Mouse (Mus musculus): ENCODE measurements around the gene Meaf6. TPM values are rescaled to one million over a fixed set of nuclear protein-coding genes. Genes with fewer than 3 reads are reported as not detected.

The Meaf6 gene
- polyA plus RNA-seq, 1 experiment from 2014 or later: 49.3 TPM

Other genes starting within 250 kb of the Meaf6 start
- gene Yrdc, start 234.5 kb upstream of the Meaf6 start, polyA plus RNA-seq (2015; fragmentation: Nextera tagmentation; extraction: Ambion mirVana): 32.1 and 40.1 TPM in 2 replicates
- gene 1110065P20Rik, start 233.9 kb upstream of the Meaf6 start, polyA plus RNA-seq (2015; fragmentation: Nextera tagmentation; extraction: Ambion mirVana): 51.9 and 55.7 TPM in 2 replicates
- 0.25 and 0.52 TPM in 2 replicates for gene Maneal, start 223.0 kb upstream of the Meaf6 start, polyA plus RNA-seq (2015; fragmentation: Nextera tagmentation; extraction: Ambion mirVana)
- gene Epha10, start 204.2 kb upstream of the Meaf6 start, polyA plus RNA-seq (2015; fragmentation: Nextera tagmentation; extraction: Ambion mirVana): 0.05 and 0.08 TPM in 2 replicates
- 13.8 and 16.6 TPM in 2 replicates for gene 9930104L06Rik, start 148.1 kb upstream of the Meaf6 start, polyA plus RNA-seq (2015; fragmentation: Nextera tagmentation; extraction: Ambion mirVana)
- gene Cdca8, start 145.8 kb upstream of the Meaf6 start, polyA plus RNA-seq (2015; fragmentation: Nextera tagmentation; extraction: Ambion mirVana): 95.9 and 97.8 TPM in 2 replicates
- gene Rspo1, start 98.7 kb upstream of the Meaf6 start, polyA plus RNA-seq (2015; fragmentation: Nextera tagmentation; extraction: Ambion mirVana): 1.7 and 2.4 TPM in 2 replicates
- 78.4 and 84.7 TPM in 2 replicates for gene Gnl2, start 68.5 kb upstream of the Meaf6 start, polyA plus RNA-seq (2015; fragmentation: Nextera tagmentation; extraction: Ambion mirVana)
- gene Dnali1, start 19.4 kb upstream of the Meaf6 start, polyA plus RNA-seq (2015; fragmentation: Nextera tagmentation; extraction: Ambion mirVana): 0.13 TPM in 1 of 2 replicates, not detected in the other
- gene Snip1, start 18.5 kb upstream of the Meaf6 start, polyA plus RNA-seq (2015; fragmentation: Nextera tagmentation; extraction: Ambion mirVana): 30.5 and 31.0 TPM in 2 replicates
- gene Zc3h12a, start 42.7 kb downstream of the Meaf6 start, polyA plus RNA-seq (2015; fragmentation: Nextera tagmentation; extraction: Ambion mirVana): 1.8 and 2.1 TPM in 2 replicates

Data from limb, embryonic 15.5 days (tissue).